Mouse (Mus musculus) limb, embryonic 10.5 days (tissue): ENCODE results near the gene Gadd45g. TPM values are rescaled to one million over a fixed set of nuclear protein-coding genes. Genes with fewer than 3 reads are reported as not detected.
"Not testable (repeated sequence)": the region's sequence is repeated elsewhere in the genome, so short reads cannot be mapped to it uniquely, and the experiment has no call there.

ENCODE experiments used
- DNase-seq: peaks from one replicate; pipeline ENCODE4 v3.0.0-alpha.2; 2017; ENCODE audit warnings: low spot score
- H3K27ac ChIP-seq: fragments of 300-500 bp; sonication (generic); 2 replicates; pipeline ENCODE4 v1.5.1; 2016; ENCODE audit warnings: mild to moderate bottlenecking
- H3K27me3 ChIP-seq: fragments of 300-500 bp; sonication (generic); 2 replicates; pipeline ENCODE4 v1.6.1; 2016; ENCODE audit warnings: low read depth, mild to moderate bottlenecking; ENCODE audit not compliant: poor library complexity, severe bottlenecking
- H3K36me3 ChIP-seq: fragments of 300-500 bp; sonication (generic); 2 replicates; pipeline ENCODE4 v1.6.1; 2016; ENCODE audit warnings: mild to moderate bottlenecking, moderate library complexity
- H3K4me1 ChIP-seq: fragments of 300-500 bp; sonication (generic); 2 replicates; pipeline ENCODE4 v1.6.1; 2016
- H3K4me3 ChIP-seq: fragments of 300-500 bp; sonication (generic); 2 replicates; pipeline ENCODE4 v1.5.1; 2016; ENCODE audit warnings: mild to moderate bottlenecking, moderate library complexity
- H3K9me3 ChIP-seq: fragments of 300-500 bp; sonication (generic); replicated peaks from 2 replicates; pipeline ENCODE4 v1.6.1; 2016; ENCODE audit warnings: mild to moderate bottlenecking
- WGBS: fragments of 180-500 bp; shearing (Covaris S2); methylation state at CpG from one replicate; pipeline ENCODE4 v1.1.7; 2016; 5-methylcytosine and 5-hydroxymethylcytosine counted together
- polyA plus RNA-seq: library from polyadenylated mRNA; unstranded; fragments of >200 nt; fragmentation: Nextera tagmentation; extraction: Ambion mirVana; gene quantifications from 2 replicates; pipeline ENCODE4 v1.2.1, GENCODE M21; 2016

Gadd45g gene
- polyA plus RNA-seq, 1 experiment from 2014 or later, result 18.6 TPM

GRCm38 (mm10) chr13:51818170-51818943 lies 28.1 kb upstream of the Gadd45g start:
- H3K36me3 ChIP-seq, result no peaks in the 10 kb centered on the region
- no peaks in the 10 kb centered on the region for H3K27me3 ChIP-seq
- H3K4me1 ChIP-seq, result peaks cover 26% of the 10 kb centered on the region
- no peak overlapping the region for H3K4me3 ChIP-seq
- 78% methylated on average over 6 of the region's 6 CpGs for WGBS
- DNase-seq, result no peak
- no peaks in the 10 kb centered on the region for H3K9me3 ChIP-seq
- H3K27ac ChIP-seq, result no peak overlapping the region

GRCm38 (mm10) chr13:51818944-51819326 lies 27.5 kb upstream of the Gadd45g start:
- no peak overlapping the region for H3K27ac ChIP-seq
- H3K4me3 ChIP-seq, result no peak overlapping the region
- no peak for DNase-seq
- no peaks in the 10 kb centered on the region for H3K9me3 ChIP-seq
- no peaks in the 10 kb centered on the region for H3K27me3 ChIP-seq
- WGBS, result 72% methylated on average over 3 of the region's 3 CpGs
- no peaks in the 10 kb centered on the region for H3K36me3 ChIP-seq
- peaks cover 27% of the 10 kb centered on the region for H3K4me1 ChIP-seq

GRCm38 (mm10) chr13:51819351-51819750 lies 27.1 kb upstream of the Gadd45g start:
- no peaks in the 10 kb centered on the region for H3K27me3 ChIP-seq
- DNase-seq, result no peak
- H3K4me3 ChIP-seq, result no peak overlapping the region
- H3K4me1 ChIP-seq, result peaks cover 27% of the 10 kb centered on the region
- 79% methylated on average over 6 of the region's 6 CpGs for WGBS
- H3K27ac ChIP-seq, result no peak overlapping the region
- H3K36me3 ChIP-seq, result no peaks in the 10 kb centered on the region
- no peaks in the 10 kb centered on the region for H3K9me3 ChIP-seq

GRCm38 (mm10) chr13:51821988-51822387 lies 24.5 kb upstream of the Gadd45g start:
- Histone ChIP-seq H3K4me1 (peaks cover 28% of the 10 kb centered on the region), H3K9me3 (no peaks in the 10 kb centered on the region), H3K4me3 (no peak overlapping the region), H3K27me3 (no peaks in the 10 kb centered on the region), H3K36me3 (no peaks in the 10 kb centered on the region), H3K27ac (no peak overlapping the region)
- no peak for DNase-seq
- 47% methylated on average over 3 of the region's 3 CpGs for WGBS

GRCm38 (mm10) chr13:51823822-51824495 lies 22.5 kb upstream of the Gadd45g start:
- 41% methylated on average over 8 of the region's 8 CpGs for WGBS
- Histone ChIP-seq H3K4me3 (no peak overlapping the region), H3K4me1 (peaks cover 28% of the 10 kb centered on the region), H3K27me3 (no peaks in the 10 kb centered on the region), H3K9me3 (no peaks in the 10 kb centered on the region), H3K36me3 (no peaks in the 10 kb centered on the region), H3K27ac (peak overlapping the region; percentile 63)
- no peak for DNase-seq

- Histone ChIP-seq H3K4me3 (no peak overlapping the region), H3K27ac (no peak overlapping the region), H3K9me3 (no peaks in the 10 kb centered on the region), H3K4me1 (peaks cover 8% of the 10 kb centered on the region), H3K36me3 (no peaks in the 10 kb centered on the region), H3K27me3 (no peaks in the 10 kb centered on the region)
- WGBS, result 39% methylated on average over 10 of the region's 10 CpGs
- peak; percentile 62 for DNase-seq
These were observed 15.6 kb upstream of the Gadd45g start for GRCm38 (mm10) chr13:51830744-51831450.

- Histone ChIP-seq H3K4me3 (no peak overlapping the region), H3K27ac (no peak overlapping the region), H3K36me3 (no peaks in the 10 kb centered on the region), H3K27me3 (no peaks in the 10 kb centered on the region), H3K9me3 (no peaks in the 10 kb centered on the region), H3K4me1 (peaks cover 8% of the 10 kb centered on the region)
- whole genome bisulfite sequencing, result 79% methylated on average over 6 of the region's 6 CpGs
- DNase-seq, result no peak
These were observed 14.0 kb upstream of the Gadd45g start for GRCm38 (mm10) chr13:51832491-51832890.

GRCm38 (mm10) chr13:51833611-51834010 lies 12.9 kb upstream of the Gadd45g start:
- no peak overlapping the region for H3K27ac ChIP-seq
- no peak for DNase-seq

GRCm38 (mm10) chr13:51834024-51834423 lies 12.5 kb upstream of the Gadd45g start:
- H3K4me3 ChIP-seq, DNase-seq, H3K9me3 ChIP-seq, H3K4me1 ChIP-seq, H3K27ac ChIP-seq, H3K36me3 ChIP-seq: not testable (repeated sequence)
- 68% methylated on average over 8 of the region's 8 CpGs for WGBS
- H3K27me3 ChIP-seq, result peaks cover 13% of the 10 kb centered on the region; the same call in 1 of the 2 replicates

More at GRCm38 (mm10) chr13:51833611-51834010, 12.9 kb upstream of the Gadd45g start:
- WGBS, result 42% methylated on average over 2 of the region's 2 CpGs
- H3K27me3 ChIP-seq, result peaks cover 9% of the 10 kb centered on the region; the same call in 1 of the 2 replicates
- H3K4me3 ChIP-seq, result no peak overlapping the region
- peaks cover 8% of the 10 kb centered on the region for H3K4me1 ChIP-seq
- H3K36me3 ChIP-seq, result no peaks in the 10 kb centered on the region
- H3K9me3 ChIP-seq, result no peaks in the 10 kb centered on the region

GRCm38 (mm10) chr13:51834520-51834919 lies 12.0 kb upstream of the Gadd45g start:
- Histone ChIP-seq H3K4me3 (no peak overlapping the region), H3K4me1 (peaks cover 8% of the 10 kb centered on the region), H3K36me3 (no peaks in the 10 kb centered on the region), H3K9me3 (no peaks in the 10 kb centered on the region), H3K27me3 (peaks cover 17% of the 10 kb centered on the region; the same call in 1 of the 2 replicates), H3K27ac (no peak overlapping the region)
- no peak for DNase-seq
- WGBS, result 56% methylated on average over 2 of the region's 2 CpGs

GRCm38 (mm10) chr13:51835208-51835607 lies 11.3 kb upstream of the Gadd45g start:
- 87% methylated on average over 4 of the region's 4 CpGs for WGBS
- not testable (repeated sequence) for H3K4me3 ChIP-seq, H3K27ac ChIP-seq, H3K36me3 ChIP-seq, H3K4me1 ChIP-seq, DNase-seq, H3K9me3 ChIP-seq
- peaks cover 19% of the 10 kb centered on the region for H3K27me3 ChIP-seq

- H3K4me3 ChIP-seq, result no peak overlapping the region
- no peak for DNase-seq
- H3K36me3 ChIP-seq, result no peaks in the 10 kb centered on the region
- WGBS, result 52% methylated on average over 5 of the region's 5 CpGs
- peaks cover 29% of the 10 kb centered on the region for H3K4me1 ChIP-seq
- no peak overlapping the region for H3K27ac ChIP-seq
- H3K27me3 ChIP-seq, result peaks cover 31% of the 10 kb centered on the region
- H3K9me3 ChIP-seq, result no peaks in the 10 kb centered on the region
These were observed 9.1 kb upstream of the Gadd45g start for GRCm38 (mm10) chr13:51837402-51837801.
